Mouse (Mus musculus) megakaryocyte-erythroid progenitor cell, adult 5-6 weeks (primary cell): ENCODE measurements around the gene Hook1. TPM values are rescaled to one million over a fixed set of nuclear protein-coding genes. Genes with fewer than 3 reads are reported as not detected.

Experiments used
- total RNA-seq, 2 experiments: library from RNA; stranded (forward) in 1 of 2; stranded (reverse) in 1 of 2; fragments of 200-1000, 215-1000 nt in 1 of 2; fragments of >200 nt in 1 of 2; fragmentation: Nextera tagmentation in 1 of 2; gene quantifications; 2 replicates each; pipeline ENCODE4 v1.2.3; 2014 to 2017

Gene Hook1
- total RNA-seq, 2 experiments from 2014 or later, result 18.4 to 21.3 TPM

Other genes starting within 250 kb of the Hook1 start
- gene Cyp2j13, start 110.3 kb downstream of the Hook1 start, total RNA-seq (2014; fragmentation: Nextera tagmentation), result not detected in 2 replicates
- not detected in 2 replicates for gene Cyp2j13, start 110.3 kb downstream of the Hook1 start, total RNA-seq (2017)
- gene Cyp2j12, start 173.9 kb downstream of the Hook1 start, total RNA-seq (2014; fragmentation: Nextera tagmentation), result not detected in 2 replicates
- gene Cyp2j12, start 173.9 kb downstream of the Hook1 start, total RNA-seq (2017), result not detected in 2 replicates